Mouse (Mus musculus) myocyte (in vitro differentiated cells): ENCODE measurements around the gene Dnah8.

Experiments
- CEBPB ChIP-seq: IDR thresholded peaks from 2 replicates; pipeline ENCODE4 v1.6.1; 2011; ENCODE audit warnings: mild to moderate bottlenecking, moderate library complexity; ENCODE audit not compliant: poor library complexity, insufficient read depth, severe bottlenecking
- POLR2A ChIP-seq: IDR thresholded peaks from one replicate; pipeline ENCODE4 v1.6.1; 2011; ENCODE audit warnings: low read depth, mild to moderate bottlenecking, control low read depth, moderate library complexity; ENCODE audit not compliant: insufficient read length
- TCF12 ChIP-seq: IDR thresholded peaks from one replicate; pipeline ENCODE4 v1.6.1; 2011; ENCODE audit warnings: mild to moderate bottlenecking, control low read depth; ENCODE audit not compliant: poor library complexity, insufficient read depth, severe bottlenecking
- USF1 ChIP-seq: IDR thresholded peaks from one replicate; pipeline ENCODE4 v1.6.1; 2011; ENCODE audit warnings: low read depth, mild to moderate bottlenecking, control low read depth, moderate library complexity

DNA sequence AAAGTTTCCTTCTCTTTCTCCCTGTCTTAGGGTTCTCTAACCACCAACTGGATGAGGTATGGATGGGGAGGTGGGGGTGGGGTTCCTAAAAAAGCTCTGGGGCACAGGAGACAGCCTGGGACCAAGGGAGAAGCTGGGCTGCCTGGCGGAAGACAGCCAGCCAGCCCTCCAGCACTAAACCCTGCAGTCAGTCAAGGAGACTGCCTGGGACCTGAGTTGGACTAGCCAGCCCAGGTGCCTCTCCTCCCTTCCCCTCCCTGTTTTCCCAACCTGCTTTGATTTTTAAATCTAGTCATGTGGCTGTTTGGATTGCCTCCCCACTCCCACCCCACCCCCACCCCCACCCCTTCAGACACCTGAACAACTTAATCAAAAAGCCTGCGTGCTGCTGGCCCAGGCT lies 256.8 kb downstream of the Dnah8 start:
- TF ChIP-seq TCF12 (no peak), CEBPB (no peak), USF1 (no peak), POLR2A (no peak)
